Mouse (Mus musculus) embryonic facial prominence, embryonic 12.5 days (tissue): ENCODE results near the gene 1700020A23Rik. TPM values are rescaled to one million over a fixed set of nuclear protein-coding genes. Genes with fewer than 3 reads are reported as not detected.

ENCODE experiments used
- ATAC-seq: fragments of 200-750 bp; cut with Nextera tagmentation; 2 replicates; pipeline ENCODE4 v1.8.0; 2017; ENCODE audit not compliant: insufficient number of reproducible peaks, insufficient read depth, low FRiP score, low TSS enrichment
- H3K27ac ChIP-seq: fragments of 300-500 bp; sonication (generic); 2 replicates; pipeline ENCODE4 v1.5.1; 2016; ENCODE audit warnings: mild to moderate bottlenecking
- H3K27me3 ChIP-seq: fragments of 300-500 bp; sonication (generic); 2 replicates; pipeline ENCODE4 v1.6.1; 2016; ENCODE audit warnings: mild to moderate bottlenecking, moderate library complexity
- H3K36me3 ChIP-seq: fragments of 300-500 bp; sonication (generic); 2 replicates; pipeline ENCODE4 v1.6.1; 2016; ENCODE audit warnings: mild to moderate bottlenecking
- H3K4me1 ChIP-seq: fragments of 300-500 bp; sonication (generic); 2 replicates; pipeline ENCODE4 v1.6.1; 2016
- H3K4me2 ChIP-seq: fragments of 300-500 bp; sonication (generic); replicated peaks from 2 replicates; pipeline ENCODE4 v1.6.1; 2016; ENCODE audit warnings: mild to moderate bottlenecking, moderate library complexity
- H3K4me3 ChIP-seq: fragments of 300-500 bp; sonication (generic); 2 replicates; pipeline ENCODE4 v1.5.1; 2016; ENCODE audit warnings: mild to moderate bottlenecking
- H3K9ac ChIP-seq: fragments of 300-500 bp; sonication (generic); 2 replicates; pipeline ENCODE4 v1.6.1; 2016; ENCODE audit warnings: mild to moderate bottlenecking, moderate library complexity
- H3K9me3 ChIP-seq: fragments of 300-500 bp; sonication (generic); 2 replicates; pipeline ENCODE4 v1.6.1; 2016; ENCODE audit warnings: mild to moderate bottlenecking, moderate library complexity
- WGBS: fragments of 180-500 bp; shearing (Covaris S2); methylation state at CpG from one replicate; pipeline ENCODE4 v1.1.7; 2016; 5-methylcytosine and 5-hydroxymethylcytosine counted together
- polyA plus RNA-seq: library from polyadenylated mRNA; unstranded; fragments of >200 nt; fragmentation: Nextera tagmentation; extraction: Ambion mirVana; gene quantifications from 2 replicates; pipeline ENCODE4 v1.2.1, GENCODE M21; 2016

Gene 1700020A23Rik
- polyA plus RNA-seq, 1 experiment from 2014 or later = not detected

DNA sequence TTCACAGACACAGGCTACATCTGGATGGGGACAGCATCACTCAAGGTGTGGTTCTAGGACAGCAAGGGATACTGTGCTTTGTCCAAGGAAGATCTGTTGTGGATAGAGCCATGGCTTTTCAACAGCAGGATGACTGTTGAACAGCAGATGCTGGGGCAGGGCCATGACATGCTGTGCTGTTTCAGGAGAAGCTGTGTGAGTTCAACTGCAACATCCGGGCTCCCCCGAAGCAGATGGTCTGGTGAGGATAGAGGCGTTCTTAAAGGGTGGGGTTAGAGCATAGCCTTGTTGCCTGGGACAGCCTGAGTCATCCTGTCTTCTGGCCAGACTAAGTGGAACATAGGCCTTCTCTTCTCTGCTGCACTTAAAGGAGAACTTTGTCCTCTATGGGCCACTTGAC is 33.8 kb downstream of the 1700020A23Rik start:
- Histone ChIP-seq H3K27ac (no peak overlapping the region), H3K36me3 (peaks cover 68% of the 10 kb centered on the region), H3K4me2 (no peak overlapping the region), H3K9me3 (no peaks in the 10 kb centered on the region), H3K27me3 (no peaks in the 10 kb centered on the region), H3K4me1 (no peaks in the 10 kb centered on the region), H3K4me3 (no peak overlapping the region), H3K9ac (no peak overlapping the region)
- ATAC-seq = no peak
- 94% methylated on average over 3 of the region's 3 CpGs for WGBS

DNA sequence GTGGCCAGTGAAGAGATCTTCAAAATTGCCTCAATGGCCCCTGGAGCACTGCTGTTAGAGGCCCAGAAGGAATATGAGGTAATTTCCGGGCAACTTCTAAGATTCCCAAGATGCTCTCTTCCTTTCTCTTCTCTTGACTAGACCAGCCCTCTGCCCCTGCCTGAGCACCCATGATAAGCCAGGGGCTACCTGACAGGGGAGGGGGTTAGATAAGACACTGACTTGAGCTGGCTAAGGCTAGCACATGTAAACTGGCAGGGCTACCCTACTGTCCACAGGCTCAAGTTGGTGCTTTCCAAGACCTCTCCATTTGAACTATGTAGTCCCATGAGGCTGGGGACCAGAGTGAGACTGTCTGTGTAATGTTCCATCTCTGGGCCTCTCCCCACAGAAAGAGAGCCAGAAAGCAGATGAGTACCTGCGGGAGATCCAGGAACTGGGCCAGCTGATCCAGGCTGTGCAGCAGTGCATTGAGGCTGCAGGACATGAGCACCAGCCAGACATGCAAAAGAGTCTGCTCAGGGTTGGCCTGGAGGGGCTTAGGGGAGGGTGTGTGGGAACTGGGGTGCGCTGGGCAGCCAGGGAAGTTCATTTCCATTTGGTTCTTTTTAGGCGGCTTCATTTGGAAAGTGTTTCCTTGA is 34.9 kb downstream of the 1700020A23Rik start:
- no peaks in the 10 kb centered on the region for H3K27me3 ChIP-seq
- 81% methylated on average over 4 of the region's 4 CpGs for whole genome bisulfite sequencing
- no peak overlapping the region for H3K4me3 ChIP-seq
- H3K4me2 ChIP-seq = no peak overlapping the region
- H3K4me1 ChIP-seq = no peaks in the 10 kb centered on the region
- peaks cover 75% of the 10 kb centered on the region for H3K36me3 ChIP-seq
- no peaks in the 10 kb centered on the region for H3K9me3 ChIP-seq
- H3K9ac ChIP-seq = no peak overlapping the region
- no peak overlapping the region for H3K27ac ChIP-seq
- no peak; the same call in 1 of the 2 replicates for ATAC-seq

DNA sequence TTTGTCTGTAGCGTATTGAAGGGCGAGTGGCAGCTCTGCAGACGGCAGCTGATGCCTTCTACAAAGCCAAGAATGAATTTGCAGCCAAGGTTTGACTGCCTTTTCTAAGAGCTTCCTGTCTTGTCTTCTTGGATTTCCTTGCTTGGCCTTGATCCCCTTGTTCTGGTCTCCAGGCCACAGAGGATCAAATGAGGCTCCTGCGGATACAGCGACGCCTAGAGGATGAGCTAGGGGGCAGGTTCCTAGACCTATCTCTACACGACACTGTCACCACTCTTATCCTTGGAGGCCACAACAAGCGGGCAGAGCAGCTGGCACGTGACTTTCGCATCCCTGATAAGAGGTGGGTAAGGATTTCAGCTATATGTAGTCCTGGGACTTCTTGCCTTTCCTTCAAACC is 37.1 kb downstream of the 1700020A23Rik start:
- WGBS = 87% methylated on average over 10 of the region's 10 CpGs
- no peak overlapping the region for H3K9ac ChIP-seq
- peaks cover 71% of the 10 kb centered on the region for H3K36me3 ChIP-seq
- no peaks in the 10 kb centered on the region for H3K4me1 ChIP-seq
- no peak overlapping the region for H3K4me2 ChIP-seq
- H3K4me3 ChIP-seq = no peak overlapping the region
- H3K27ac ChIP-seq = no peak overlapping the region
- no peak for ATAC-seq
- H3K27me3 ChIP-seq = no peaks in the 10 kb centered on the region
- H3K9me3 ChIP-seq = no peaks in the 10 kb centered on the region

DNA sequence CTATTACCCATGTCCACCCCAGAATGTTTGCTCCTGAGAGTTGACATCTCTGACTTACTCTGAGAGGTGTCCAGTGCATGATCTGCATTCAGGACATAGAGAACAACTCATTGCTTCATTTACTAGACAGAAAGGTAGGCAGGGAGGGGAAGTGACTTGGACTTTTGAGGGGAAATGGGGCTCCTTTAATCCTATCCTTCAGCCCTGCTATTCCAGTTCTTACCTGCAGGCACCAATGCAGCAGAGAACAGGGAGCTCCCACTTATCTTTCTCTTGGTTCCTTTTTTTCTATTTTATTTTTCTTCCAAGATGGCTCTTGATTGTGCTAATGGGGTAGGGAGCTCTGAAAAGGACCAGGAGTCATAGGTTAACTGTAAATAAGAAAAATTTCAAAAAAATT is 43.4 kb downstream of the 1700020A23Rik start:
- H3K4me1 ChIP-seq = peaks cover 14% of the 10 kb centered on the region
- no peak overlapping the region for H3K4me2 ChIP-seq
- H3K9ac ChIP-seq = no peak overlapping the region
- H3K36me3 ChIP-seq = peaks cover 11% of the 10 kb centered on the region
- H3K27ac ChIP-seq = no peak overlapping the region
- H3K4me3 ChIP-seq = no peak overlapping the region
- ATAC-seq = no peak
- H3K27me3 ChIP-seq = no peaks in the 10 kb centered on the region
- no peaks in the 10 kb centered on the region for H3K9me3 ChIP-seq

DNA sequence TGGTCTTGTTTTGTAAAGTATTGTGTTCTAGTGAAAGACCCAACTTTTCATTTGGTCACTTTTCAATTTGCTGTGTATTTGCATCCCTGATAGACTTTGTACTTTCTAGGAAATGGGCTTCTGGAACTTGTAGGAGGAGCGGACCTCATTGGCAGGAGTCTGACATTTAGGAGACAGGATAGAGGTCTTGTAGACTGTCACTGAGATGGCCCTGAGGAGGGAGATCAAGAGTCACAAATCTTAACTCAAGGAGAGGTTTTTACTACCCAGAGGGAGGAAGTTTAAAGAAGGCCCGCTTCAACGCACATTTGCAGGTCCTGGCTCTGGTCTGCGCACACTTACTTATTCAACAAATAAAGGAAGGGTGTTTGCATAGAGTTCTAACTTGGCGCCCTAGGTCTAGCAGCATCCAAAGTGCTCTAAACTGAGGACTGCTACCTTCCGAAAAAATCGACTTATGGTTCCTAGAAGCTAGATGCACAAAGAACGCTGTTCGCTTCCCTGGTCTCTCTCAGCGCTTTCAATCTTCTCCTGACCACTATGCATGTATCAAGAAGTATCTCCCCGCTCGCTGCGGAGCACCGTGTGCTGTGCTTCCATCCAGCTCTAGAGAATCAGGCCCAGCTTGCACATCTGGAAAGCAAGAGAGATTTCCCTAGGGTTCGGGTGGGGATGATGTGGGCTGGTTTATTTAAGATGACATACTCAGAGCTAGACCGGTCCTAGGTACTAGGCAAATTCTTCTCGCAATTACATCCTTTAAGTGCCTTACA is 44.1 kb downstream of the 1700020A23Rik start:
- ATAC-seq = peak; percentile 2; the same call in 1 of the 2 replicates

DNA sequence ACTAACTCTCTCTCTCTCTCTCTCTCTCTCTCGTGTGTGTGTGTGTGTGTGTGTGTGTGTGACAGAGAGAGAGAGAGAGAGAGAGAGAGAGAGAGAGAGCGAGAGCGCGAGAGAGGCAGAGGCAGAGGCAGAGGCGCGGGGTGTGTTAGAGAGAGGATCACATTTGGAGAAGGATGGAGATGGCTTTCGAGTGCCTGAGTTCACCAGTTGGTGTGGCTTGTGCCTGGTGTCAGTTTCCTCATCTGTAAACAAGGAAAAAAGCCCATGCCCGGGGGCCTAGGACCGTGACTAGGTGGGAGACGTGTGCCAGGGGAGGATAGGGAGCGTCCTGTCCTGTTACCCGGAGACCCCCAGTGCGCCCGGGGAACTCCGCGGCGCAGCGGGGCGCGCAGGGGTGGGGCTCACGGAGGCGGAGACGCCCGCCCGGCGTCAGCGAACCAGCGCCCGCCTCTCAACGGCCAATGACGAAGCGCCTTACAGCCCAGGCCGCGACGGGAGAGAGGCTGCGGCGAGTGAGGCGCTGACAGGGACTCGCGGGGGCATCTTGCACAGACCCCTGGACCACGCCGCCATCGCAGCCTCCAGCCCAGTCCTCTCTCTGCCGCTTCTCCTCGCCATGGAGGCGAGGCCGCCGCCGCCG is 44.9 kb downstream of the 1700020A23Rik start, which contains the start of gene Ptpra:
TSS of gene Ptpra (plus strand) at position 485 of the 640 bp plus-strand sequence.
- no peaks in the 10 kb centered on the region for H3K9me3 ChIP-seq
- WGBS = under 1% methylated on average over 47 of the region's 50 CpGs
- no peaks in the 10 kb centered on the region for H3K27me3 ChIP-seq
- peak within 1 kb of the TSS; percentile 78 for H3K4me2 ChIP-seq
- peak within 1 kb of the TSS; percentile 90 for H3K9ac ChIP-seq
- no peaks in the 10 kb centered on the region for H3K36me3 ChIP-seq
- H3K27ac ChIP-seq = peak within 1 kb of the TSS; percentile 79
- H3K4me1 ChIP-seq = peaks cover 15% of the 10 kb centered on the region
- peak within 1 kb of the TSS; percentile 84 for H3K4me3 ChIP-seq
- ATAC-seq = peak; percentile 94

More for the DNA sequence above, 44.1 kb downstream of the 1700020A23Rik start:
- no peaks in the 10 kb centered on the region for H3K9me3 ChIP-seq
- peak overlapping the region; percentile 84 for H3K4me3 ChIP-seq
- H3K4me2 ChIP-seq = peak overlapping the region; percentile 78
- peaks cover 15% of the 10 kb centered on the region for H3K4me1 ChIP-seq
- no peaks in the 10 kb centered on the region for H3K27me3 ChIP-seq
- H3K9ac ChIP-seq = peak overlapping the region; percentile 90
- WGBS = 10% methylated on average over 17 of the region's 17 CpGs
- H3K36me3 ChIP-seq = peaks cover 3% of the 10 kb centered on the region
- H3K27ac ChIP-seq = no peak overlapping the region

DNA sequence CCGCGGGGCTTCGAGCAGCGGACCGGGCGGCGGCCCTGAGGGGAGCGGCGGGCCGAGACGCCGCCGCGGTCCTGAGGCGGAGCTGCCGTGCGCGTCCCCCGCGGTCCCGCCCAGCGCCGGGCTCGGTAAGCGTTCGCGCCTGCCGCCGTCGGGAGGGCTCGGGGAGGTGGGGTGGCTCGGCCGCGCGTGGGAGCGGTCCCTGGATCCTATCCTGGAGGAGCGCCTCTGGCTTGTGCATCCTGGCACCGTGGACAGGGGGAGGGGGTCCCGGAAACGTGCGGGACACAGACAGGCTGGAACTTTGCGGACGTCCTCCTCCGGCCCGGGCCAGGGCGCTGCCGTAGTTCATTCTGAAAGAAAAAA is 45.4 kb downstream of the 1700020A23Rik start:
- WGBS = under 1% methylated on average over 37 of the region's 47 CpGs

DNA sequence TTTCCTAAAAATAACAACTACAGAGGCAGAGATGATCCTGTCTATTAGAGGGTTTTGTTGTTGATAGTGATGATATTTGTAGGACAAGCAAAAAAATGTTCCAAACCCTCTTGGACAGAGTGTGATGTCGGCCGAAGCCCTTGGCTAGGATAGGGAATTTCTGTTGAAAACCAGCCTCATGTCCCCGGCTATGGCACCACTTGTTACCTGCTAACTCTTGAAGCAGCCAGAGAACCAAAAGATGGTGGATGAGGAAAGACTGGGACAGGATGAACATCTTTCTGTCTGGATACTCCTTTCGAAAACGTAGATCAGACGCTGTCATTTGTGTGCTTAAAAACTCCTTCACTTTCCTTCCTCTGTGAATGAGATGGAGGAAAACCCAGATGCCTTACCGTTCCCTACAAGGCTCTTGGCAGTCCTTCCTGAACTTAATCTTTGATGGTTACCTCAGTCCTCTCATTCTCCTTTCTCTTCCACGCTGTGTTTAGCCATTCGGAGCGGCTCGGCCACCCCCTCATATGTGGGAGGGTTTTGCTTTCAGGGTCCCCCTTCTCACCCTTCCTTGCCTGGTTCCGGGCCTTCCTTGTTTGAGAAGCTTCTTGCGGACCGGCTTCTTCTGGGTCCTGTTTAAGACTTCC is 46.1 kb downstream of the 1700020A23Rik start:
- Histone ChIP-seq H3K9me3 (no peaks in the 10 kb centered on the region), H3K4me3 (peak overlapping the region; percentile 84), H3K27me3 (no peaks in the 10 kb centered on the region), H3K9ac (peak overlapping the region; percentile 90), H3K4me1 (peaks cover 15% of the 10 kb centered on the region), H3K4me2 (peak overlapping the region; percentile 78), H3K27ac (no peak overlapping the region), H3K36me3 (no peaks in the 10 kb centered on the region)
- WGBS = 73% methylated on average over 14 of the region's 14 CpGs
- ATAC-seq = no peak

More for the DNA sequence above, 45.4 kb downstream of the 1700020A23Rik start:
- Histone ChIP-seq H3K4me2 (peak overlapping the region; percentile 78), H3K27ac (peak overlapping the region; percentile 79), H3K4me1 (peaks cover 15% of the 10 kb centered on the region), H3K36me3 (no peaks in the 10 kb centered on the region), H3K9ac (peak overlapping the region; percentile 90), H3K4me3 (peak overlapping the region; percentile 84), H3K27me3 (no peaks in the 10 kb centered on the region), H3K9me3 (no peaks in the 10 kb centered on the region)
- peak; percentile 74 for ATAC-seq

DNA sequence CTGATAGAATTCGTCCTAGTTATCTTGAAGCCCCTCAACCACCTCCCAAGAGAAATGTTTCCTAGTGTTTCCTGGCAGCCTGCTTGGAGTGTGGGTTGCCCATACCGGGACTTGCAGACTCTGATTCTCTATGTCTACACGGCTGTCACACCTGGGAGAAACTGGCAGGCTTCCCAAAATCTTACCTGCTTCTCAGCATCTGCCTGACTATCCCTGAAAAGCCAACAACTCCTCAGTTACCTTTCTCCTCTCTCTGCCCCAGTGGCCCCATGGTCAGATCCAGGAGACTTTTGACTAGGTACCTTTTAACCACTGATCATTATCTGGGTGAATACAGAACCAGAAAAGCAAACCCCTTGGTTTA is 46.6 kb downstream of the 1700020A23Rik start:
- Histone ChIP-seq H3K4me2 (peak overlapping the region; percentile 78), H3K9me3 (no peaks in the 10 kb centered on the region), H3K27ac (no peak overlapping the region), H3K4me3 (peak overlapping the region; percentile 84), H3K9ac (no peak overlapping the region), H3K4me1 (peaks cover 15% of the 10 kb centered on the region), H3K27me3 (no peaks in the 10 kb centered on the region), H3K36me3 (no peaks in the 10 kb centered on the region)
- WGBS = 71% methylated on average over 3 of the region's 3 CpGs
- no peak for ATAC-seq

DNA sequence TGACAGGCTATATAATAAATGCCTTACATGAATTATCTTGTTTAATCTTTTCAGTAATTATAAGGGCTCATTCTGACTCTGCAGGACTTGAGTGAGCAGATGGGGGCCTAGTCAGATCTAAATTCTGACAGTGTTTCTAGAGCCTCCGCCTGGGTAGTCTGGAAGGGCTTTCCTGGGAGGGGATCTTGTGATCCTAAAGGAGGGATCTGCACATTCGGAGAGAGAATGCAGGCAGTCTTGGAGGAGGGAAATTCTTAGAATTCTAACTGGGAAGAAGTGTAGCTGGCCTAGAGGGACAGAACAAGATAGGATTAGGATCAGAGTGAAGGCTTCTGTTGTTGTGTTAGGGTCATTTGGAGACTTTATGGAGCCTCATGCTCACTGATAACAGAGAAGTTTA is 47.2 kb downstream of the 1700020A23Rik start:
- no peaks in the 10 kb centered on the region for H3K27me3 ChIP-seq
- H3K4me3 ChIP-seq = no peak overlapping the region
- no peaks in the 10 kb centered on the region for H3K9me3 ChIP-seq
- ATAC-seq = no peak
- peaks cover 15% of the 10 kb centered on the region for H3K4me1 ChIP-seq
- no peak overlapping the region for H3K9ac ChIP-seq
- no peaks in the 10 kb centered on the region for H3K36me3 ChIP-seq
- WGBS = 62% methylated on average over 2 of the region's 2 CpGs
- no peak overlapping the region for H3K4me2 ChIP-seq
- no peak overlapping the region for H3K27ac ChIP-seq

DNA sequence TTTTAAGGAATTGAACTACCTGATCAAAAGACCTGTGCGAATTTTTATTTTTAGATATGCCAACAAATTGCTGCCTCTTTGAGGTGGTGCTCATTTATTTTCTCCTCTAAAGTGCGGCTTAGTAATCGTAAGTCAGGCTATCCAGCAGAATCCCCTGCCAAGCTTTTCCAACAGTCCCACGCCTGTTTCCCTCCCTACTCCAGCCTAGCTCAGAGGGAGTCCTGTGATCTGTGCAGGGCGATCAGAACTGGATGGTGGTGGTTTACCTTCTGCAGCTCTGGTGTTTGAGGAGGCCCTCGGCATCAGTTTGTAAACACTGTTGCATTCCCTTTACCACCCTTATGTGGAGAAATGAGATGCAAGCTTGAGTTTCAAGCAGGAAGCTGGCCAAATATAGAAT is 48.4 kb downstream of the 1700020A23Rik start:
- no peak overlapping the region for H3K4me2 ChIP-seq
- H3K4me3 ChIP-seq = no peak overlapping the region
- no peaks in the 10 kb centered on the region for H3K36me3 ChIP-seq
- H3K27me3 ChIP-seq = no peaks in the 10 kb centered on the region
- ATAC-seq = no peak
- H3K4me1 ChIP-seq = peaks cover 15% of the 10 kb centered on the region
- H3K27ac ChIP-seq = no peak overlapping the region
- 77% methylated on average over 6 of the region's 6 CpGs for WGBS
- no peak overlapping the region for H3K9ac ChIP-seq
- H3K9me3 ChIP-seq = no peaks in the 10 kb centered on the region
